Mouse (Mus musculus): ENCODE data around the gene Nav2. TPM values are rescaled to one million over a fixed set of nuclear protein-coding genes. Genes with fewer than 3 reads are reported as not detected.

Gene Nav2
- polyA plus RNA-seq, 1 experiment from 2014 or later = 36.1 TPM

GRCm38 (mm10) chr7:49249462-49249861, 340.9 kb downstream of the Nav2 start:
- Histone ChIP-seq H3K9ac (ENCODE audit: low read depth, low read length) (no peak overlapping the region), H3K27ac (ENCODE audit: low read depth, low read length) (no peak overlapping the region), H3K4me3 (ENCODE audit: low read depth, low read length) (no peak overlapping the region), H3K4me1 (replicated peaks; ENCODE audit: control insufficient read depth, insufficient read depth, low read length) (peaks cover 6% of the 10 kb centered on the region), H3K9me3 (ENCODE audit: control insufficient read depth, low read length) (no peaks in the 10 kb centered on the region), H3K4me2 (replicated peaks; ENCODE audit: low read depth, low read length) (no peak overlapping the region), H3K27me3 (ENCODE audit: control insufficient read depth, insufficient read depth, low read length) (peaks cover 25% of the 10 kb centered on the region), H3K36me3 (ENCODE audit: control insufficient read depth, insufficient read depth, low read length) (no peaks in the 10 kb centered on the region)
- DNase-seq (ENCODE audit: low spot score) (no peak), ATAC-seq (ENCODE audit: low FRiP score) (no peak)
- WGBS = 86% methylated on average over 2 of the region's 2 CpGs

DNA sequence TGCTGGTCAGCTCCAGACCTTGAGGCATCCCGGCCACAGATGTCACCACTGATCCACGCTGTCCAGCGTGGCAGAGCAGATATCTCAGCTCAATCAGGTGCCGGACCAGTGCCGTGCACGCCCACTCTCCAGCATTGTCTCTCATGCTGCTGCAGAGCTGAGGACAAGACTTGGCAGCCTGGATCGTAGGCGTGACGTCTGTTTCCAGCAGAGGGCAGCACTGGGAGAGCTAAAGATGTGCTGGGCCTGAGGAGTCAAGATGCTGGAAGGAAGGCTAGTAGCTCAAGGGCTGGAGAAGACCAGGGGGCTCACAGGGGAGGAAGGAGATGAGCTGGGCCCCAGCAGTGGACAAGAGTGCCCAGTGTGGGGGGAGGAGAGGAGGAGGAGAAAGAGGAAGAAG, 341.5 kb downstream of the Nav2 start:
- ATAC-seq (ENCODE audit: low FRiP score) = no peak
- H3K27me3 ChIP-seq (ENCODE audit: control insufficient read depth, insufficient read depth, low read length) = peaks cover 25% of the 10 kb centered on the region
- 10% methylated on average over 9 of the region's 9 CpGs for WGBS
- no peak overlapping the region for H3K4me2 ChIP-seq (replicated peaks; ENCODE audit: low read depth, low read length)
- H3K27ac ChIP-seq (ENCODE audit: low read depth, low read length) = no peak overlapping the region
- H3K9ac ChIP-seq (ENCODE audit: low read depth, low read length) = no peak overlapping the region
- H3K36me3 ChIP-seq (ENCODE audit: control insufficient read depth, insufficient read depth, low read length) = no peaks in the 10 kb centered on the region
- no peak overlapping the region for H3K4me3 ChIP-seq (ENCODE audit: low read depth, low read length)
- no peaks in the 10 kb centered on the region for H3K9me3 ChIP-seq (ENCODE audit: control insufficient read depth, low read length)
- H3K4me1 ChIP-seq (replicated peaks; ENCODE audit: control insufficient read depth, insufficient read depth, low read length) = peaks cover 6% of the 10 kb centered on the region
- peak; percentile 92 for DNase-seq (ENCODE audit: low spot score)

DNA sequence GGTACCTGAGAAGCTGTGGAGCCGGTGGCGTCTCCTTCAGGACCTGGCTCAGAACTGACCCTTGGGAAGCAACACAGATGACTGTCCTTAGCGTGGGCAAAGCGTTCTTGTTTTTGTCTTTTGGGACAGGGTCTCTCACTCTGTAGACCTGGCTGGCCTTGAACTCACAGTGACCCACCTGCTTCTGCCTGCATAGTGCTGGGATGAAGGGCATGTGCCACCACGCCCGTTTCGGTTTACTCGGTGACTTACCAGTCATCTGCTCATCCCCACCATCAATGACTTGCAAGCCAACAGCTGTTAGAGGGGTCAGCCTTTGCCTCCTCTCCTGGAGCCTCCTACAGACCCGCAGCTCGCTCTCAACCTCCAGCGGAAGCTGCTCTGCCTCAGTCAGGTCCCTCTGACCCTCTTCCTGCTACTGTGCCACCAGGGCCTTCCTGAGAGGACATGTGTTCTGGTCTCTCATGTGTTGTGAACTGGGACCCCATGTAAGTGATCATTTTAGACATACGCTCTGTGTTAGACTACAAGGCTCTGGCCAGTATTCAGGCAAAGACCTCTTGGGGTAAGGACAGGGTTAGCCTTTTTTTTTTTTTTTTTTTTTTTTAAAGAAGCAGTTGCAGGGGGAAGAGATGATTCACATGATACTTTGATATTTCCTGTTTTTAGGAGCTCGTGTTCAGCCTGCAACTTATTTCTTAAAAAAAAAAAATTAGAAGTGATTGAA, 342.2 kb downstream of the Nav2 start:
- Histone ChIP-seq H3K9me3 (ENCODE audit: control insufficient read depth, low read length) (no peaks in the 10 kb centered on the region), H3K4me1 (replicated peaks; ENCODE audit: control insufficient read depth, insufficient read depth, low read length) (peaks cover 6% of the 10 kb centered on the region), H3K27me3 (ENCODE audit: control insufficient read depth, insufficient read depth, low read length) (peaks cover 25% of the 10 kb centered on the region), H3K36me3 (ENCODE audit: control insufficient read depth, insufficient read depth, low read length) (no peaks in the 10 kb centered on the region), H3K4me2 (replicated peaks; ENCODE audit: low read depth, low read length) (no peak overlapping the region), H3K4me3 (ENCODE audit: low read depth, low read length) (no peak overlapping the region), H3K9ac (ENCODE audit: low read depth, low read length) (no peak overlapping the region), H3K27ac (ENCODE audit: low read depth, low read length) (no peak overlapping the region)
- DNase-seq (ENCODE audit: low spot score) (no peak), ATAC-seq (ENCODE audit: low FRiP score) (no peak)
- 92% methylated on average over 13 of the region's 13 CpGs for WGBS

DNA sequence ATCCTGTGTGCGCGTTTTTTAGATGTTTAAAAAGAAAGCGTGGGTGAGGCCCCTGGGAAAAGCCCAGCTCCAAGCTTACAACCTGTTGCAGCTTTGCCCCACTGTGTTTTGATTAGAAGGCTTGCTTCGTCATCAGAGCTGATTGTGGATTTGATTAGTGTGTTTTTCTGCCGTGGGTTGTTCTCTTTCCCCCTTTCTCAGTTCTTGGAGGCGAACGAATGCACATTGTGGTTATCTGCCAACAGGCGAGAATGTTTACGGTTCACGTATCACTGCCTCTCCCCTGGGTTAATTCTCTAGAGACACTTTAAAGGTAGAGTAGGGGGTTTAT, 342.8 kb downstream of the Nav2 start:
- Histone ChIP-seq H3K4me2 (replicated peaks; ENCODE audit: low read depth, low read length) (no peak overlapping the region), H3K27me3 (ENCODE audit: control insufficient read depth, insufficient read depth, low read length) (peaks cover 25% of the 10 kb centered on the region), H3K4me1 (replicated peaks; ENCODE audit: control insufficient read depth, insufficient read depth, low read length) (peaks cover 6% of the 10 kb centered on the region), H3K27ac (ENCODE audit: low read depth, low read length) (no peak overlapping the region), H3K9ac (ENCODE audit: low read depth, low read length) (no peak overlapping the region), H3K36me3 (ENCODE audit: control insufficient read depth, insufficient read depth, low read length) (no peaks in the 10 kb centered on the region), H3K4me3 (ENCODE audit: low read depth, low read length) (no peak overlapping the region), H3K9me3 (ENCODE audit: control insufficient read depth, low read length) (no peaks in the 10 kb centered on the region)
- no peak for DNase-seq (ENCODE audit: low spot score)
- ATAC-seq (ENCODE audit: low FRiP score) = no peak
- WGBS = 82% methylated on average over 10 of the region's 10 CpGs

DNA sequence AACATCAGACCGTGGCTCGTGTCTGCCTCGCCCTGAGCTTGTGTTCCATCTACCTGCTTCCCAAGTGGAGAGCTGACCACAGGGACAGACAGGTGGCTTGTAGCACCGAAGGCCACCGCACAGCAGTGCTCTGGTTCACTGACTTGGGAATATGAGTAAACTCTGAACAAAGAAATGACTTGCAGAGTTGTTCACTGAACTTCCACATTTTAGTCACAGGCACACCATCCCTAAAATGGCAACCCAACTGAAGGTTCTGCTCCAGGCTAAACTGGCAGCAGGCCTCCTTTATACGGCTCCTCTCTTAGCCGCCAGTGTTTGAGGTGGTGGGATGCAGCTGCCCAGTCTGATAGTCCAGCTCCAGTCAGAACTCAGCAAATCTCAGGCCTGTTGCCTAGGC, 343.9 kb downstream of the Nav2 start:
- ATAC-seq (ENCODE audit: low FRiP score) = no peak
- Histone ChIP-seq H3K27ac (ENCODE audit: low read depth, low read length) (no peak overlapping the region), H3K9ac (ENCODE audit: low read depth, low read length) (no peak overlapping the region), H3K9me3 (ENCODE audit: control insufficient read depth, low read length) (no peaks in the 10 kb centered on the region), H3K4me1 (replicated peaks; ENCODE audit: control insufficient read depth, insufficient read depth, low read length) (no peaks in the 10 kb centered on the region; the same call in none of the 2 replicates), H3K4me3 (ENCODE audit: low read depth, low read length) (no peak overlapping the region), H3K27me3 (ENCODE audit: control insufficient read depth, insufficient read depth, low read length) (peaks cover 14% of the 10 kb centered on the region), H3K4me2 (replicated peaks; ENCODE audit: low read depth, low read length) (no peak overlapping the region), H3K36me3 (ENCODE audit: control insufficient read depth, insufficient read depth, low read length) (no peaks in the 10 kb centered on the region)
- DNase-seq (ENCODE audit: low spot score) = no peak
- 89% methylated on average over 7 of the region's 7 CpGs for WGBS

GRCm38 (mm10) chr7:49252902-49253301, 344.4 kb downstream of the Nav2 start:
- DNase-seq (ENCODE audit: low spot score) (no peak), ATAC-seq (ENCODE audit: low FRiP score) (no peak)
- Histone ChIP-seq H3K4me2 (replicated peaks; ENCODE audit: low read depth, low read length) (no peak overlapping the region), H3K9me3 (ENCODE audit: control insufficient read depth, low read length) (no peaks in the 10 kb centered on the region), H3K27me3 (ENCODE audit: control insufficient read depth, insufficient read depth, low read length) (peaks cover 9% of the 10 kb centered on the region), H3K27ac (ENCODE audit: low read depth, low read length) (no peak overlapping the region), H3K36me3 (ENCODE audit: control insufficient read depth, insufficient read depth, low read length) (no peaks in the 10 kb centered on the region), H3K4me1 (replicated peaks; ENCODE audit: control insufficient read depth, insufficient read depth, low read length) (no peaks in the 10 kb centered on the region; the same call in none of the 2 replicates), H3K9ac (ENCODE audit: low read depth, low read length) (no peak overlapping the region), H3K4me3 (ENCODE audit: low read depth, low read length) (no peak overlapping the region)
- WGBS = 51% methylated on average over 6 of the region's 6 CpGs

- Histone ChIP-seq H3K27me3 (ENCODE audit: control insufficient read depth, insufficient read depth, low read length) (no peaks in the 10 kb centered on the region), H3K9me3 (ENCODE audit: control insufficient read depth, low read length) (no peaks in the 10 kb centered on the region), H3K9ac (ENCODE audit: low read depth, low read length) (no peak overlapping the region), H3K27ac (ENCODE audit: low read depth, low read length) (no peak overlapping the region), H3K36me3 (ENCODE audit: control insufficient read depth, insufficient read depth, low read length) (no peaks in the 10 kb centered on the region), H3K4me1 (replicated peaks; ENCODE audit: control insufficient read depth, insufficient read depth, low read length) (no peaks in the 10 kb centered on the region; the same call in none of the 2 replicates), H3K4me2 (replicated peaks; ENCODE audit: low read depth, low read length) (no peak overlapping the region), H3K4me3 (ENCODE audit: low read depth, low read length) (no peak overlapping the region)
- no peak for DNase-seq (ENCODE audit: low spot score)
- ATAC-seq (ENCODE audit: low FRiP score) = no peak
- WGBS = 92% methylated on average over 5 of the region's 5 CpGs
Measured at GRCm38 (mm10) chr7:49255053-49255452, 346.5 kb downstream of the Nav2 start.

GRCm38 (mm10) chr7:49257234-49257906, 348.9 kb downstream of the Nav2 start:
- Histone ChIP-seq H3K4me3 (ENCODE audit: low read depth, low read length) (no peak overlapping the region), H3K4me2 (replicated peaks; ENCODE audit: low read depth, low read length) (no peak overlapping the region), H3K4me1 (replicated peaks; ENCODE audit: control insufficient read depth, insufficient read depth, low read length) (peaks cover under 1% of the 10 kb centered on the region), H3K9me3 (ENCODE audit: control insufficient read depth, low read length) (no peaks in the 10 kb centered on the region), H3K9ac (ENCODE audit: low read depth, low read length) (no peak overlapping the region), H3K36me3 (ENCODE audit: control insufficient read depth, insufficient read depth, low read length) (no peaks in the 10 kb centered on the region), H3K27me3 (ENCODE audit: control insufficient read depth, insufficient read depth, low read length) (no peaks in the 10 kb centered on the region), H3K27ac (ENCODE audit: low read depth, low read length) (peak overlapping the region; percentile 24; the same call in 1 of the 2 replicates)
- 75% methylated on average over 13 of the region's 13 CpGs for WGBS
- ATAC-seq (ENCODE audit: low FRiP score) (peak; percentile 63), DNase-seq (ENCODE audit: low spot score) (no peak)

GRCm38 (mm10) chr7:49258088-49258487, 349.6 kb downstream of the Nav2 start:
- Histone ChIP-seq H3K4me1 (replicated peaks; ENCODE audit: control insufficient read depth, insufficient read depth, low read length) (peaks cover 3% of the 10 kb centered on the region; the same call in 1 of the 2 replicates), H3K36me3 (ENCODE audit: control insufficient read depth, insufficient read depth, low read length) (no peaks in the 10 kb centered on the region), H3K27me3 (ENCODE audit: control insufficient read depth, insufficient read depth, low read length) (no peaks in the 10 kb centered on the region), H3K27ac (ENCODE audit: low read depth, low read length) (no peak overlapping the region), H3K4me3 (ENCODE audit: low read depth, low read length) (no peak overlapping the region), H3K9ac (ENCODE audit: low read depth, low read length) (no peak overlapping the region), H3K4me2 (replicated peaks; ENCODE audit: low read depth, low read length) (no peak overlapping the region), H3K9me3 (ENCODE audit: control insufficient read depth, low read length) (no peaks in the 10 kb centered on the region)
- DNase-seq (ENCODE audit: low spot score) (no peak), ATAC-seq (ENCODE audit: low FRiP score) (no peak)
- WGBS = 94% methylated on average over 6 of the region's 6 CpGs

All from hindbrain, embryonic 11.5 days (tissue).